8 mouse cellular contexts compared by ENCODE assay signal in genomic region chr1:161250031-161250603, GRCm38 (mm10). TPM values are rescaled to one million over a fixed set of nuclear protein-coding genes. Genes with fewer than 3 reads are reported as not detected.
DNase-seq lines count a peak whose midpoint lies in the region; ATAC-seq lines count a peak whose summit lies in the region.

No protein-coding gene starts in this region.

- H3K27me3 ChIP-seq in embryonic facial prominence, embryonic 10.5 days (replicated peaks; ENCODE audit: low read depth, poor library complexity, severe bottlenecking): peaks cover 7% of the 10 kb centered on the region
- no peaks in the 10 kb centered on the region for H3K27me3 ChIP-seq in heart, embryonic 13.5 days (replicated peaks)
- H3K27me3 ChIP-seq in neural tube, embryonic 13.5 days: peaks cover 4% of the 10 kb centered on the region; the same call in 1 of the 2 replicates

- H3K27ac ChIP-seq in embryonic facial prominence, embryonic 10.5 days (replicated peaks): peak overlapping the region; percentile 97
- H3K27ac ChIP-seq in heart, embryonic 13.5 days (replicated peaks): peak overlapping the region; percentile 85
- peak overlapping the region; percentile 67; the same call in 1 of the 2 replicates for H3K27ac ChIP-seq in neural tube, embryonic 13.5 days (replicated peaks)

- WGBS in embryonic facial prominence, embryonic 10.5 days: 2% methylated on average over 15 of the region's 15 CpGs
- WGBS in heart, embryonic 13.5 days: 2% methylated on average over 15 of the region's 15 CpGs
- WGBS in neural tube, embryonic 13.5 days: 3% methylated on average over 15 of the region's 15 CpGs

- peaks cover 38% of the 10 kb centered on the region for H3K4me1 ChIP-seq in embryonic facial prominence, embryonic 10.5 days
- H3K4me1 ChIP-seq in heart, embryonic 13.5 days: peaks cover 49% of the 10 kb centered on the region
- H3K4me1 ChIP-seq in neural tube, embryonic 13.5 days (replicated peaks): peaks cover 40% of the 10 kb centered on the region

- peaks cover 32% of the 10 kb centered on the region for H3K36me3 ChIP-seq in embryonic facial prominence, embryonic 10.5 days (replicated peaks)
- peaks cover 22% of the 10 kb centered on the region for H3K36me3 ChIP-seq in heart, embryonic 13.5 days
- peaks cover 16% of the 10 kb centered on the region; the same call in 1 of the 2 replicates for H3K36me3 ChIP-seq in neural tube, embryonic 13.5 days

- peak; percentile 51 for ATAC-seq in heart, embryonic 13.5 days (ENCODE audit: extremely low read depth, insufficient number of reproducible peaks, low FRiP score, low TSS enrichment)
- peak; percentile 71 for ATAC-seq in neural tube, embryonic 13.5 days (ENCODE audit: low read depth)

- peak overlapping the region; percentile 95 for H3K9ac ChIP-seq in heart, embryonic 13.5 days
- H3K9ac ChIP-seq in neural tube, embryonic 13.5 days: peak overlapping the region; percentile 91

- DNase-seq in CD4-positive, CD25-positive, alpha-beta regulatory T cell, adult 2 months (ENCODE audit: low read depth, low spot score): peak; percentile 47
- DNase-seq in adrenal gland, adult 18-20 months (ENCODE audit: low spot score in 2 of 2): peak; percentile 39 to 48
- peak; percentile 77 for DNase-seq in embryonic facial prominence, embryonic 10.5 days (ENCODE audit: low spot score)
- peak; percentile 40 for DNase-seq in kidney, postnatal 14 days
- peak; percentile 66 to 74 for DNase-seq in lung, adult 18-20 months
- no peak for DNase-seq in urinary bladder, postnatal 10 days (ENCODE audit: low spot score)

- H3K4me3 ChIP-seq in embryonic facial prominence, embryonic 10.5 days: peak overlapping the region; percentile 97
- H3K4me3 ChIP-seq in heart, embryonic 13.5 days: peak overlapping the region; percentile 74
- peak overlapping the region; percentile 92 for H3K4me3 ChIP-seq in neural tube, embryonic 13.5 days

- H3K4me2 ChIP-seq in heart, embryonic 13.5 days: peak overlapping the region; percentile 81
- H3K4me2 ChIP-seq in neural tube, embryonic 13.5 days: peak overlapping the region; percentile 93

- H3K9me3 ChIP-seq in embryonic facial prominence, embryonic 10.5 days: no peaks in the 10 kb centered on the region
- no peaks in the 10 kb centered on the region for H3K9me3 ChIP-seq in heart, embryonic 13.5 days
- H3K9me3 ChIP-seq in neural tube, embryonic 13.5 days: no peaks in the 10 kb centered on the region

RNA-seq across cellular contexts. Expression of gene Prdx6, which starts 0.9 kb away (rescaled TPM):
- 100 to 1,000 TPM; 307 to 605 TPM for total RNA-seq in adrenal gland, adult 18-20 months (2021)
- 783 and 804 TPM in 2 replicates for polyA plus RNA-seq in embryonic facial prominence, embryonic 10.5 days (2016; fragmentation: Nextera tagmentation; extraction: Ambion mirVana)
- 365 and 408 TPM in 2 replicates for polyA plus RNA-seq in heart, embryonic 13.5 days (2015; fragmentation: Nextera tagmentation; extraction: Ambion mirVana)
- polyA plus RNA-seq in neural tube, embryonic 13.5 days (2015; fragmentation: Nextera tagmentation; extraction: Ambion mirVana): 220 and 230 TPM in 2 replicates
